Comparison of ENCODE assay signal across 8 mouse cellular contexts in genomic region chr16:5307249-5307605, GRCm38 (mm10). TPM values are rescaled to one million over a fixed set of nuclear protein-coding genes. Genes with fewer than 3 reads are reported as not detected.
DNase-seq lines count a peak whose midpoint lies in the region; ATAC-seq lines count a peak whose summit lies in the region.
"Had no signal": no experiment of that assay in that cellular context is flagged by ENCODE, and none has a peak within 500 bp of the region (broad histone marks: within the 10 kb centered on the region; RNA-seq: fewer than 3 reads in every experiment).

No protein-coding gene starts in this region.

- no peaks in the 10 kb centered on the region for H3K9me3 ChIP-seq in lung, embryonic 15.5 days
- no peaks in the 10 kb centered on the region for H3K9me3 ChIP-seq in forebrain, embryonic 11.5 days (ENCODE audit: control insufficient read depth, low read length)
- H3K9me3 ChIP-seq in limb, embryonic 10.5 days (replicated peaks), result no peaks in the 10 kb centered on the region
- H3K9me3 ChIP-seq in stomach, embryonic 14.5 days (ENCODE audit: control insufficient read depth, low read depth, low read length), result no peaks in the 10 kb centered on the region

- ATAC-seq in lung, embryonic 15.5 days (ENCODE audit: borderline replicate concordance, extremely low read depth, low FRiP score, low TSS enrichment), result no peak
- ATAC-seq in forebrain, embryonic 11.5 days (replicated peaks; ENCODE audit: low FRiP score), result 0 out of 2 replicates have a peak, but pooled peaks have one; percentile 21
- no peak for ATAC-seq in stomach, embryonic 14.5 days (ENCODE audit: insufficient number of reproducible peaks, insufficient read depth, low FRiP score, low read depth)

- H3K4me2 ChIP-seq in lung, embryonic 15.5 days, result peak overlapping the region; percentile 71
- H3K4me2 ChIP-seq in forebrain, embryonic 11.5 days (ENCODE audit: low read depth, low read length, severe bottlenecking), result peak overlapping the region; percentile 94
- H3K4me2 ChIP-seq in stomach, embryonic 14.5 days (replicated peaks; ENCODE audit: low read depth, low read length), result peak overlapping the region; percentile 86

- DNase-seq in lung, postnatal 14 days, result no peak
- no peak for DNase-seq in forebrain, embryonic 11.5 days (ENCODE audit: low spot score)
- no peak for DNase-seq in limb, embryonic 10.5 days (ENCODE audit: low spot score)
- no peak for DNase-seq in adrenal gland, adult 8-10 months
- no peak for DNase-seq in frontal cortex, postnatal 10 days (ENCODE audit: low spot score in 2 of 2)

- H3K36me3 ChIP-seq in lung, embryonic 15.5 days, result no peaks in the 10 kb centered on the region
- no peaks in the 10 kb centered on the region for H3K36me3 ChIP-seq in forebrain, embryonic 11.5 days (ENCODE audit: control insufficient read depth, insufficient read depth, low read length)
- H3K36me3 ChIP-seq in limb, embryonic 10.5 days, result no peaks in the 10 kb centered on the region
- H3K36me3 ChIP-seq in stomach, embryonic 14.5 days (ENCODE audit: control insufficient read depth, insufficient read depth, low read length), result no peaks in the 10 kb centered on the region

- peaks cover 4% of the 10 kb centered on the region for H3K4me1 ChIP-seq in lung, embryonic 15.5 days
- H3K4me1 ChIP-seq in forebrain, embryonic 11.5 days (replicated peaks; ENCODE audit: control insufficient read depth, insufficient read depth, low read length), result 0 out of 2 replicates have a peak, but pooled peaks cover 3% of the 10 kb centered on the region
- H3K4me1 ChIP-seq in limb, embryonic 10.5 days, result peaks cover 6% of the 10 kb centered on the region
- H3K4me1 ChIP-seq in stomach, embryonic 14.5 days (ENCODE audit: control insufficient read depth, insufficient read depth, low read length), result no peaks in the 10 kb centered on the region

- H3K4me3 ChIP-seq in lung, embryonic 15.5 days, result no peak overlapping the region
- peak overlapping the region; percentile 39 for H3K4me3 ChIP-seq in forebrain, embryonic 11.5 days (ENCODE audit: low read depth, low read length)
- peak overlapping the region; percentile 54 for H3K4me3 ChIP-seq in limb, embryonic 10.5 days
- H3K4me3 ChIP-seq in stomach, embryonic 14.5 days (ENCODE audit: low read depth, low read length), result peak overlapping the region; percentile 33
- H3K4me3 ChIP-seq: erythroblast, embryonic 14.5 days had no signal

- no peak overlapping the region for H3K27ac ChIP-seq in lung, embryonic 15.5 days
- H3K27ac ChIP-seq in forebrain, embryonic 11.5 days (ENCODE audit: low read depth, low read length), result no peak overlapping the region
- H3K27ac ChIP-seq in limb, embryonic 10.5 days, result 0 out of 2 replicates have a peak overlapping the region, but pooled peaks have one; percentile 64
- H3K27ac ChIP-seq in stomach, embryonic 14.5 days (ENCODE audit: low read length), result no peak overlapping the region

- 66% methylated on average over 7 of the region's 7 CpGs for WGBS in lung, embryonic 15.5 days
- 67% methylated on average over 7 of the region's 7 CpGs for WGBS in forebrain, embryonic 11.5 days
- WGBS in limb, embryonic 10.5 days, result 66% methylated on average over 7 of the region's 7 CpGs
- WGBS in stomach, embryonic 14.5 days, result 69% methylated on average over 7 of the region's 7 CpGs

- H3K27me3 ChIP-seq in lung, embryonic 15.5 days, result peaks cover 13% of the 10 kb centered on the region
- peaks cover 9% of the 10 kb centered on the region for H3K27me3 ChIP-seq in forebrain, embryonic 11.5 days (ENCODE audit: control insufficient read depth, insufficient read depth, low read length)
- peaks cover 21% of the 10 kb centered on the region for H3K27me3 ChIP-seq in limb, embryonic 10.5 days (ENCODE audit: low read depth, poor library complexity, severe bottlenecking)
- peaks cover 5% of the 10 kb centered on the region for H3K27me3 ChIP-seq in stomach, embryonic 14.5 days (ENCODE audit: control insufficient read depth, insufficient read depth, low read length)

- no peak overlapping the region for H3K9ac ChIP-seq in lung, embryonic 15.5 days
- H3K9ac ChIP-seq in forebrain, embryonic 11.5 days (ENCODE audit: low read length), result peak overlapping the region; percentile 71
- H3K9ac ChIP-seq in stomach, embryonic 14.5 days (replicated peaks; ENCODE audit: low read depth, low read length), result 0 out of 2 replicates have a peak overlapping the region, but pooled peaks have one; percentile 28

RNA-seq across cellular contexts. Expression of gene Eef2kmt, which starts 51.4 kb away (rescaled TPM):
- 21.4 and 24.8 TPM in 2 replicates for polyA plus RNA-seq in lung, embryonic 15.5 days (2015; fragmentation: Nextera tagmentation; extraction: Ambion mirVana)
- 15.9 and 16.1 TPM in 2 replicates for polyA plus RNA-seq in forebrain, embryonic 11.5 days (2014; fragmentation: Nextera tagmentation; extraction: Ambion mirVana)
- polyA plus RNA-seq in limb, embryonic 10.5 days (2016; fragmentation: Nextera tagmentation; extraction: Ambion mirVana), result 18.2 and 19.4 TPM in 2 replicates
- polyA plus RNA-seq in stomach, embryonic 14.5 days (2014; fragmentation: Nextera tagmentation; extraction: Ambion mirVana), result 35.5 and 36.3 TPM in 2 replicates
- 10 to 100 TPM; 25.3 to 33.9 (median 32.5) TPM for total RNA-seq in adrenal gland, adult 8-10 months (2022)
